Comparison of ENCODE assay signal across 9 mouse cellular contexts in genomic region chr3:133757756-133758420, GRCm38 (mm10).
A peak's percentile ranks its signal among the peaks of the same experiment; 100 is the strongest.
DNase-seq lines count a peak whose midpoint lies in the region; ATAC-seq and TF ChIP-seq lines count a peak whose summit lies in the region.
"Had no signal": no experiment of that assay in that cellular context is flagged by ENCODE, and none has a peak within 500 bp of the region (broad histone marks: within the 10 kb centered on the region; RNA-seq: fewer than 3 reads in every experiment).

No protein-coding gene starts in this region.

- H3K36me3 ChIP-seq in hindbrain, postnatal 0 days (ENCODE audit: insufficient read depth, low read length), result no peaks in the 10 kb centered on the region
- H3K36me3 ChIP-seq in hindbrain, embryonic 13.5 days, result no peaks in the 10 kb centered on the region
- no peaks in the 10 kb centered on the region for H3K36me3 ChIP-seq in hindbrain, embryonic 12.5 days
- no peaks in the 10 kb centered on the region for H3K36me3 ChIP-seq in hindbrain, embryonic 11.5 days (ENCODE audit: control insufficient read depth, insufficient read depth, low read length)

- WGBS in hindbrain, postnatal 0 days, result 68% methylated on average over 12 of the region's 12 CpGs
- WGBS in hindbrain, embryonic 13.5 days, result 78% methylated on average over 12 of the region's 12 CpGs
- WGBS in hindbrain, embryonic 12.5 days, result 77% methylated on average over 12 of the region's 12 CpGs
- WGBS in hindbrain, embryonic 11.5 days, result 80% methylated on average over 12 of the region's 12 CpGs

- no peak overlapping the region for H3K9ac ChIP-seq in hindbrain, postnatal 0 days (replicated peaks; ENCODE audit: low read length)
- H3K9ac ChIP-seq in hindbrain, embryonic 13.5 days, result no peak overlapping the region
- no peak overlapping the region for H3K9ac ChIP-seq in hindbrain, embryonic 12.5 days
- H3K9ac ChIP-seq in hindbrain, embryonic 11.5 days (ENCODE audit: low read depth, low read length), result no peak overlapping the region

- no peak for ATAC-seq in hindbrain, postnatal 0 days
- ATAC-seq in hindbrain, embryonic 13.5 days (ENCODE audit: low FRiP score), result no peak
- ATAC-seq in common myeloid progenitor, adult 5-6 weeks (replicated peaks; ENCODE audit: low read depth, poor library complexity, severe bottlenecking), result peak; percentile 26
- ATAC-seq in megakaryocyte progenitor cell, adult 5-6 weeks (replicated peaks; ENCODE audit: poor library complexity), result peak; percentile 30
- no peak for ATAC-seq in hindbrain, embryonic 12.5 days (ENCODE audit: low FRiP score)
- ATAC-seq in hindbrain, embryonic 11.5 days (ENCODE audit: low FRiP score), result no peak

- peak overlapping the region; percentile 27; the same call in 1 of the 2 replicates for H3K4me2 ChIP-seq in hindbrain, postnatal 0 days (ENCODE audit: low read depth, low read length)
- H3K4me2 ChIP-seq in hindbrain, embryonic 13.5 days, result no peak overlapping the region
- no peak overlapping the region for H3K4me2 ChIP-seq in hindbrain, embryonic 12.5 days (replicated peaks)
- H3K4me2 ChIP-seq in hindbrain, embryonic 11.5 days (replicated peaks; ENCODE audit: low read depth, low read length), result no peak overlapping the region

- no peaks in the 10 kb centered on the region for H3K27me3 ChIP-seq in hindbrain, postnatal 0 days (ENCODE audit: insufficient read depth, low read length)
- 0 out of 2 replicates have a peak, but pooled peaks cover 4% of the 10 kb centered on the region for H3K27me3 ChIP-seq in hindbrain, embryonic 13.5 days
- no peaks in the 10 kb centered on the region for H3K27me3 ChIP-seq in hindbrain, embryonic 12.5 days
- no peaks in the 10 kb centered on the region for H3K27me3 ChIP-seq in hindbrain, embryonic 11.5 days (ENCODE audit: control insufficient read depth, insufficient read depth, low read length)

- H3K4me1 ChIP-seq in hindbrain, postnatal 0 days (ENCODE audit: insufficient read depth, low read length), result peaks cover 10% of the 10 kb centered on the region
- peaks cover 23% of the 10 kb centered on the region for H3K4me1 ChIP-seq in hindbrain, embryonic 13.5 days (replicated peaks)
- peaks cover 17% of the 10 kb centered on the region for H3K4me1 ChIP-seq in hindbrain, embryonic 12.5 days
- H3K4me1 ChIP-seq in hindbrain, embryonic 11.5 days (replicated peaks; ENCODE audit: control insufficient read depth, insufficient read depth, low read length), result peaks cover 6% of the 10 kb centered on the region; the same call in 1 of the 2 replicates

- intact Hi-C loops in left cerebral cortex, postnatal 14 days (cut with DNase I), result loop anchor here (10.0 kb wide), 2 partner anchors 213 to 443 kb away; partner anchors contain the start of genes Ppa2 and Tet2

- TF ChIP-seq CTCF in hindbrain, postnatal 0 days (IDR thresholded peaks at IDR 0.05; ENCODE audit: low read depth), result no peak

- no peak for DNase-seq in hindbrain, postnatal 0 days (ENCODE audit: low spot score)
- peak; percentile 42 to 74 for DNase-seq in left cerebral cortex, postnatal 14 days (ENCODE audit: low spot score in 2 of 2)
- DNase-seq in hindbrain, embryonic 11.5 days (ENCODE audit: low spot score), result no peak
- DNase-seq in thymus, adult 18-20 months, result no peak
- DNase-seq: cerebellum, postnatal 25 days had no signal

- H3K4me3 ChIP-seq in hindbrain, postnatal 0 days (ENCODE audit: low read length), result no peak overlapping the region
- no peak overlapping the region for H3K4me3 ChIP-seq in hindbrain, embryonic 13.5 days
- H3K4me3 ChIP-seq in hindbrain, embryonic 12.5 days, result no peak overlapping the region
- H3K4me3 ChIP-seq in hindbrain, embryonic 11.5 days (ENCODE audit: low read depth, low read length), result no peak overlapping the region

- no peak overlapping the region for H3K27ac ChIP-seq in hindbrain, postnatal 0 days
- H3K27ac ChIP-seq in hindbrain, embryonic 13.5 days, result no peak overlapping the region
- no peak overlapping the region for H3K27ac ChIP-seq in hindbrain, embryonic 12.5 days
- H3K27ac ChIP-seq in hindbrain, embryonic 11.5 days (ENCODE audit: low read depth, low read length), result no peak overlapping the region

- H3K9me3 ChIP-seq in hindbrain, postnatal 0 days (ENCODE audit: low read length), result no peaks in the 10 kb centered on the region
- H3K9me3 ChIP-seq in hindbrain, embryonic 13.5 days, result no peaks in the 10 kb centered on the region
- H3K9me3 ChIP-seq in hindbrain, embryonic 12.5 days (replicated peaks), result no peaks in the 10 kb centered on the region
- no peaks in the 10 kb centered on the region for H3K9me3 ChIP-seq in hindbrain, embryonic 11.5 days (ENCODE audit: control insufficient read depth, low read length)

Comparison
In these comparisons a context has a peak if more than half of its experiments do, and no peak if none do; other contexts are left out.
1. ATAC-seq: peak in common myeloid progenitor, adult 5-6 weeks (single experiment) and megakaryocyte progenitor cell, adult 5-6 weeks (single experiment); none in hindbrain, postnatal 0 days (single experiment), hindbrain, embryonic 13.5 days (single experiment), hindbrain, embryonic 12.5 days (single experiment) and hindbrain, embryonic 11.5 days (single experiment).
2. DNase-seq: peak in left cerebral cortex, postnatal 14 days (2 of 2); none in hindbrain, postnatal 0 days (single experiment), hindbrain, embryonic 11.5 days (single experiment) and thymus, adult 18-20 months (0 of 2).